Mouse (Mus musculus): ENCODE results near the gene Kctd20. TPM values are rescaled to one million over a fixed set of nuclear protein-coding genes. Genes with fewer than 3 reads are reported as not detected.

The Kctd20 gene
- polyA plus RNA-seq, 1 experiment: 33.0 TPM

- H3K4me3 ChIP-seq (ENCODE audit: insufficient read depth, poor library complexity, severe bottlenecking): no peak overlapping the region
- no peak overlapping the region for H3ac ChIP-seq (ENCODE audit: control insufficient read depth, insufficient read length, low read depth)
- no peaks in the 10 kb centered on the region for H3K79me2 ChIP-seq (ENCODE audit: control insufficient read depth, insufficient read depth)
- TF ChIP-seq FOSL1 (IDR thresholded peaks at IDR 0.05; ENCODE audit: insufficient read depth, low read length, poor library complexity, severe bottlenecking) (no peak), CEBPB (IDR thresholded peaks at IDR 0.05; ENCODE audit: low read depth) (no peak), MYOD1 (IDR thresholded peaks at IDR 0.05; ENCODE audit: control insufficient read depth, insufficient read length, low read depth) (no peak), USF1 (IDR thresholded peaks at IDR 0.05; ENCODE audit: low read depth) (no peak), MYOG (IDR thresholded peaks at IDR 0.05; ENCODE audit: control insufficient read depth, extremely low read depth, insufficient read length) (no peak), CTCF (IDR thresholded peaks at IDR 0.05; ENCODE audit: control insufficient read depth, insufficient read depth, insufficient read length) (no peak), MAX (IDR thresholded peaks at IDR 0.05) (no peak)
- H3K27me3 ChIP-seq (ENCODE audit: control insufficient read depth, insufficient read depth, insufficient read length): no peaks in the 10 kb centered on the region
- no peaks in the 10 kb centered on the region for H3K79me3 ChIP-seq (ENCODE audit: low read depth)
- no peaks in the 10 kb centered on the region for H3K36me3 ChIP-seq (ENCODE audit: control insufficient read depth, insufficient read depth)
Observed at GRCm38 (mm10) chr17:28921086-28921485, 30.7 kb upstream of the Kctd20 start.

GRCm38 (mm10) chr17:28922096-28922495 lies 29.7 kb upstream of the Kctd20 start:
- no peak overlapping the region for H3K4me3 ChIP-seq (ENCODE audit: insufficient read depth, poor library complexity, severe bottlenecking)
- no peaks in the 10 kb centered on the region for H3K79me3 ChIP-seq (ENCODE audit: low read depth)
- H3K36me3 ChIP-seq (ENCODE audit: control insufficient read depth, insufficient read depth): no peaks in the 10 kb centered on the region
- H3K79me2 ChIP-seq (ENCODE audit: control insufficient read depth, insufficient read depth): no peaks in the 10 kb centered on the region
- TF ChIP-seq MYOG (IDR thresholded peaks at IDR 0.05; ENCODE audit: control insufficient read depth, extremely low read depth, insufficient read length) (no peak), USF1 (IDR thresholded peaks at IDR 0.05; ENCODE audit: low read depth) (no peak), MAX (IDR thresholded peaks at IDR 0.05) (no peak), FOSL1 (IDR thresholded peaks at IDR 0.05; ENCODE audit: insufficient read depth, low read length, poor library complexity, severe bottlenecking) (no peak), MYOD1 (IDR thresholded peaks at IDR 0.05; ENCODE audit: control insufficient read depth, insufficient read length, low read depth) (no peak), CTCF (IDR thresholded peaks at IDR 0.05; ENCODE audit: control insufficient read depth, insufficient read depth, insufficient read length) (no peak), CEBPB (IDR thresholded peaks at IDR 0.05; ENCODE audit: low read depth) (no peak)
- H3ac ChIP-seq (ENCODE audit: control insufficient read depth, insufficient read length, low read depth): no peak overlapping the region
- H3K27me3 ChIP-seq (ENCODE audit: control insufficient read depth, insufficient read depth, insufficient read length): no peaks in the 10 kb centered on the region

GRCm38 (mm10) chr17:28924957-28925595 lies 26.7 kb upstream of the Kctd20 start:
- Histone ChIP-seq H3ac (ENCODE audit: control insufficient read depth, insufficient read length, low read depth) (no peak overlapping the region), H3K79me3 (ENCODE audit: low read depth) (no peaks in the 10 kb centered on the region), H3K36me3 (ENCODE audit: control insufficient read depth, insufficient read depth) (no peaks in the 10 kb centered on the region), H3K4me3 (ENCODE audit: insufficient read depth, poor library complexity, severe bottlenecking) (no peak overlapping the region), H3K27me3 (ENCODE audit: control insufficient read depth, insufficient read depth, insufficient read length) (no peaks in the 10 kb centered on the region), H3K79me2 (ENCODE audit: control insufficient read depth, insufficient read depth) (no peaks in the 10 kb centered on the region)
- TF ChIP-seq FOSL1 (IDR thresholded peaks at IDR 0.05; ENCODE audit: insufficient read depth, low read length, poor library complexity, severe bottlenecking) (no peak), MYOD1 (IDR thresholded peaks at IDR 0.05; ENCODE audit: control insufficient read depth, insufficient read length, low read depth) (no peak), USF1 (IDR thresholded peaks at IDR 0.05; ENCODE audit: low read depth) (no peak), CEBPB (IDR thresholded peaks at IDR 0.05; ENCODE audit: low read depth) (no peak), MAX (IDR thresholded peaks at IDR 0.05) (no peak), CTCF (IDR thresholded peaks at IDR 0.05; ENCODE audit: control insufficient read depth, insufficient read depth, insufficient read length) (no peak), MYOG (IDR thresholded peaks at IDR 0.05; ENCODE audit: control insufficient read depth, extremely low read depth, insufficient read length) (no peak)

GRCm38 (mm10) chr17:28926380-28926779 lies 25.4 kb upstream of the Kctd20 start:
- Histone ChIP-seq H3K4me3 (ENCODE audit: insufficient read depth, poor library complexity, severe bottlenecking) (no peak overlapping the region), H3ac (ENCODE audit: control insufficient read depth, insufficient read length, low read depth) (no peak overlapping the region), H3K36me3 (ENCODE audit: control insufficient read depth, insufficient read depth) (no peaks in the 10 kb centered on the region), H3K79me2 (ENCODE audit: control insufficient read depth, insufficient read depth) (no peaks in the 10 kb centered on the region), H3K79me3 (ENCODE audit: low read depth) (no peaks in the 10 kb centered on the region), H3K27me3 (ENCODE audit: control insufficient read depth, insufficient read depth, insufficient read length) (no peaks in the 10 kb centered on the region)
- TF ChIP-seq CTCF (IDR thresholded peaks at IDR 0.05; ENCODE audit: control insufficient read depth, insufficient read depth, insufficient read length) (peak; percentile 41), CEBPB (IDR thresholded peaks at IDR 0.05; ENCODE audit: low read depth) (no peak), MYOG (IDR thresholded peaks at IDR 0.05; ENCODE audit: control insufficient read depth, extremely low read depth, insufficient read length) (no peak)

- Histone ChIP-seq H3ac (ENCODE audit: control insufficient read depth, insufficient read length, low read depth) (no peak overlapping the region), H3K36me3 (ENCODE audit: control insufficient read depth, insufficient read depth) (no peaks in the 10 kb centered on the region), H3K27me3 (ENCODE audit: control insufficient read depth, insufficient read depth, insufficient read length) (no peaks in the 10 kb centered on the region), H3K79me3 (ENCODE audit: low read depth) (no peaks in the 10 kb centered on the region), H3K4me3 (ENCODE audit: insufficient read depth, poor library complexity, severe bottlenecking) (no peak overlapping the region), H3K79me2 (ENCODE audit: control insufficient read depth, insufficient read depth) (no peaks in the 10 kb centered on the region)
- TF ChIP-seq USF1 (IDR thresholded peaks at IDR 0.05; ENCODE audit: low read depth) (no peak), CTCF (IDR thresholded peaks at IDR 0.05; ENCODE audit: control insufficient read depth, insufficient read depth, insufficient read length) (peak; percentile 40)
Observed at GRCm38 (mm10) chr17:28926866-28927635, 24.7 kb upstream of the Kctd20 start.

- TF ChIP-seq MAX (IDR thresholded peaks at IDR 0.05) (no peak), MYOG (IDR thresholded peaks at IDR 0.05; ENCODE audit: control insufficient read depth, extremely low read depth, insufficient read length) (no peak), USF1 (IDR thresholded peaks at IDR 0.05; ENCODE audit: low read depth) (no peak), FOSL1 (IDR thresholded peaks at IDR 0.05; ENCODE audit: insufficient read depth, low read length, poor library complexity, severe bottlenecking) (no peak), CEBPB (IDR thresholded peaks at IDR 0.05; ENCODE audit: low read depth) (no peak)
- no peak overlapping the region for H3K4me3 ChIP-seq (ENCODE audit: insufficient read depth, poor library complexity, severe bottlenecking)
- no peaks in the 10 kb centered on the region for H3K36me3 ChIP-seq (ENCODE audit: control insufficient read depth, insufficient read depth)
- H3K27me3 ChIP-seq (ENCODE audit: control insufficient read depth, insufficient read depth, insufficient read length): no peaks in the 10 kb centered on the region
- no peaks in the 10 kb centered on the region for H3K79me2 ChIP-seq (ENCODE audit: control insufficient read depth, insufficient read depth)
- H3K79me3 ChIP-seq (ENCODE audit: low read depth): no peaks in the 10 kb centered on the region
- H3ac ChIP-seq (ENCODE audit: control insufficient read depth, insufficient read length, low read depth): no peak overlapping the region
Observed at GRCm38 (mm10) chr17:28928004-28928403, 23.7 kb upstream of the Kctd20 start.

Data from C2C12 (cell line).